Mouse (Mus musculus) ES-Bruce4 (cell line): ENCODE results near the gene Lrguk.

ENCODE experiments used
- CTCF ChIP-seq: IDR thresholded peaks from one replicate; pipeline ENCODE4 v1.8.1; 2011; ENCODE audit warnings: low read depth, low read length
- EP300 ChIP-seq: IDR thresholded peaks from 2 replicates; pipeline ENCODE4 v1.6.1; 2011; ENCODE audit warnings: low read depth, low read length; ENCODE audit not compliant: insufficient read depth
- POLR2A ChIP-seq: IDR thresholded peaks from one replicate; pipeline ENCODE4 v1.8.1; 2011; ENCODE audit warnings: low read length; ENCODE audit not compliant: insufficient read depth

GRCm38 (mm10) chr6:34041589-34042280 lies 12.5 kb downstream of the Lrguk start:
- TF ChIP-seq POLR2A: no peak
- no peak for TF ChIP-seq CTCF
- no peak for TF ChIP-seq EP300
